Mouse (Mus musculus) brain, embryonic 18.5 days (tissue): ENCODE results near the gene Igfn1.

ENCODE experiments used
- DNase-seq: peaks from one replicate; pipeline ENCODE4 v3.0.0-alpha.2; 2012; ENCODE audit warnings: low read depth, low spot score

The Igfn1 gene

GRCm38 (mm10) chr1:136008159-136008533 lies 2.0 kb upstream of the Igfn1 start:
- no peak for DNase-seq

GRCm38 (mm10) chr1:136007211-136008158 lies 1.3 kb upstream of the Igfn1 start, which contains the start of gene Tmem9:
TSS of gene Tmem9 (plus strand) at chr1:136008150.
- no peak for DNase-seq

- DNase-seq = no peak
These were observed 4.7 kb downstream of the Igfn1 start for GRCm38 (mm10) chr1:136001438-136001837.

GRCm38 (mm10) chr1:135999720-136000287 lies 6.3 kb downstream of the Igfn1 start:
- no peak for DNase-seq

DNA sequence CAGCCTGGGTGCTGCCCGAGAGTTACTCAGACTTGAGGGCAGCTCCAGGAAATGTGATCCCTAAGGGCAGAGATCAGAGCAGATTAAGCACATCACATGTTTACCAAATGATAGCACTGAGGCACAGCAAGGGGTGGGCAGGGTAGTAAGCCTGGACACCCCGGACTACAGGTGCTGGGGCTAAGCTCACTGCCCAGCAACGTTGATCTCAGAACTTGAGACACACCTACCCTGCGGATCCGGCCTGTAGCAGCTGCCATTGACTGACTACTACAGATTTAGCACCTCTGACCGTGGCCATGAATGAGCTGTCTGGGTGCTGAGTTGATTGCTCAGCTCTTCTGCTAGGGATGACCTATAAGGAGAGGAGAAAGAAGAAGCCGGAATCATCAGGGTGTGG lies 8.6 kb downstream of the Igfn1 start:
- DNase-seq = no peak

- DNase-seq = no peak
These were observed 12.7 kb downstream of the Igfn1 start for GRCm38 (mm10) chr1:135993470-135993869.

DNA sequence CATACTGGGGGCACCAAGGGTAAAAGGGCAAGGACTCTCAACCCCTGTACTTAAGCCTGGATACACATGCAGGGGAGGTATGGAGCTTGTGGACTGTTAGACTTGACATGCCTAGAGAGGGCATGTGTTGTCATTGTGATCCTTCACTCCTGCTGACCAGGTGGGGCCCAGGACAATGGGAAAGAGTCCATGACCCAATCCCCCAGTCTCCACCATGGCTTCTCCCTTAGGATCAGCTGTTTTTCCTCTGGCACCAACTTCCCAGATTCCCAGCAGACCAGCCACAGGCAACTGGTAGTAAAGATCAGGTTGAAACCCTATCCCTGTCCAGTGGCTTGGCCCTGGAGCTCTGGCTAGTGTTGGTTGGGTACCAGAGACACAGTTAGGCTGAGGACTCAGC lies 16.3 kb downstream of the Igfn1 start:
- no peak for DNase-seq

- DNase-seq = no peak
These were observed 22.0 kb downstream of the Igfn1 start for GRCm38 (mm10) chr1:135984105-135984504.

DNA sequence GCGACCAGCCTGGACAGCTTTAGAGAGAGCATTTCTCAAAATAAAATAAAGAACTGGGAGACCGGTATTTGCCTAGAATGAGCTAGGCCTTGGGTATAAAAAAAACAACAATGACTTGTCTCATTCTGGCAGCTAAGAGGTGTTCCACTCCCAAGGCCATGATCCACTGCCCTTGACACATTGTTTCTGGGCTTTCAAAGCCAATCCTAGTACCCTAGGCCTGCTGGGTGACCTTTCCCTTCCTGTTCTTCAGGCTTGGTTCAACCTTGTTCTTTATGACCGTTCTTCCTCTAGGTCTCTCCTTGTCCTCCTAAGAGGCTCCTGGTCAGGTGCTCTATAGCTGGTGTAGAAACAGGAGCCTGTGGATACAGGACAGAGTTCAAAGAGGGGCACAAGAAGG lies 33.6 kb downstream of the Igfn1 start:
- no peak for DNase-seq

- no peak for DNase-seq
These were observed 35.7 kb downstream of the Igfn1 start for GRCm38 (mm10) chr1:135970486-135970885.

DNA sequence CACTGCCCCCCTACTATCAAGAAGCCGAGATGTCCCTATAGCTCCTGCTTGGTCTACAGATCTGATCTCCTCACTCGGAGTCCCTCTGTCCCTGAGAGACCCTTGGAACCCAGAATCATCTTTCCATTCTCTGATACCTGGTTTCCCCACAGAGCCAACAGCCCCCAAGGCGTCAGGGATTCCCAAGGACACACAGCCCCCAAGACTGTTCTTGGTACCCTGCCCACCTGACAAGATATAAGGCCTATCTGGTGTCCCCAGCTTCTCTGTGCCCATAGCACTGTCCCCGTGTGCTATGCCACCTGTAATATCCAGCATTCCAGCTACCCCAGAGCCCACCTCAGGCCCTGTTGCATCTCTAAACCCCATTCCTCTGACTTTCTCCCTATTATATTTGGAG lies 38.4 kb downstream of the Igfn1 start:
- no peak for DNase-seq

GRCm38 (mm10) chr1:135964561-135964960 lies 41.6 kb downstream of the Igfn1 start:
- DNase-seq = no peak

DNA sequence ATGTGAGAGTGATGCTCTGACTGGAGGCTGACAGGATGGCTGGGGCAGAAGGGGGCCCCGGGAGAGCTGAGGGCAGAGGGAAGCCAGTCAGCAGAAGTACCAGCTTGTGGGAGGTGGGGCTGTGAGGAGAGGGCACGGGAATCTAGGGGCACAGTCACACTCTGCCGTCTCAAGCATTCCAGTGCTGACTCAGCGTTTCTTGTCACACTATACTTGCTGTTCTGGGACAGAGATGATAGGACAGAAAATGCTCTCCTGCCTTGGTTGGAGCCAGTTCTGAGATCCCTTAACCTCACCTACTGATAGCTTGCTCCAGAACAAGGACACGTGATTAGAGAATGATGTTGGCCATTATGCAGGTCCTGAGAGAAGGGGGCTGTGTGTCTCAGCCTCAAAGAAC lies 43.0 kb downstream of the Igfn1 start:
- no peak for DNase-seq

- no peak for DNase-seq
These were observed 47.7 kb downstream of the Igfn1 start for GRCm38 (mm10) chr1:135958483-135958882.

GRCm38 (mm10) chr1:135948871-135949270 lies 57.3 kb downstream of the Igfn1 start:
- DNase-seq = no peak

DNA sequence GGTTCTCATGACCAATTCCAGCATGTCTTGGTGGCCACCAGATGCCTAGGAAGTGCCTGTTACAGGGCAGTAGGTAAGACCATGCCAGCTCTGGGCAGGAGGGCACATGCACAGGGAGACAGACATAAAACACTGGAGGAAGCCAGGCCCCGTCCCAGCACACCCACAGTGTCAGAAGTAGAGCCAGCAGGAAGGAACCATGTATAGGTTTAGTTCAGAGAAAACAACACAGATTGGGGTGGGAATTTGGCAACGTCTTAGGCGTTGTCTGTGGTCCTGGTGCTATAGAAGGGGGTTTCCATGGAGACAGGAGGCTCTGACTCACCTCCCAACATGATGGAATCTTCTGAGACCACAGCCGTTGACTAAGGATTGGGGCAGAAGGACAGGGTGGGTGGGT lies 59.9 kb downstream of the Igfn1 start:
- no peak for DNase-seq

DNA sequence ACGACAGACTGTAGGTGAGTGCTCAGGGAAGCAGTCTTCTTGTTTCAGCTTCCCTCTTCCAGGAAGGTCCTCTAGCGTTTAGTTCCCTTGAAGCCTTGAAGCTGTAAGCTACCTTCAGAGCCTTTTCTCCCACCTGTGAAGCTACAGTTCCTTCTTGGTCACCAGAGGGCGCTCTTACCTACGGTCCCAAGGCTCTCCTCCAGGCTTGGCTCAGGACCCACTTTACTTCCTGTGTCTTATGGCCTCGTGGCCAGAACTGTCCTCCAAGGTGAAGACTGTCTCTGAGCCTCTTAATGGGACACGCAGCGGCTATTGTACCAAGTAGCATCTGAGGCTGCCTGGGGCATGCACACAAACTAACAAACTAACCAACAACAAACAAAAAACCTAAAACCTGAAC lies 60.4 kb downstream of the Igfn1 start:
- DNase-seq = no peak

DNA sequence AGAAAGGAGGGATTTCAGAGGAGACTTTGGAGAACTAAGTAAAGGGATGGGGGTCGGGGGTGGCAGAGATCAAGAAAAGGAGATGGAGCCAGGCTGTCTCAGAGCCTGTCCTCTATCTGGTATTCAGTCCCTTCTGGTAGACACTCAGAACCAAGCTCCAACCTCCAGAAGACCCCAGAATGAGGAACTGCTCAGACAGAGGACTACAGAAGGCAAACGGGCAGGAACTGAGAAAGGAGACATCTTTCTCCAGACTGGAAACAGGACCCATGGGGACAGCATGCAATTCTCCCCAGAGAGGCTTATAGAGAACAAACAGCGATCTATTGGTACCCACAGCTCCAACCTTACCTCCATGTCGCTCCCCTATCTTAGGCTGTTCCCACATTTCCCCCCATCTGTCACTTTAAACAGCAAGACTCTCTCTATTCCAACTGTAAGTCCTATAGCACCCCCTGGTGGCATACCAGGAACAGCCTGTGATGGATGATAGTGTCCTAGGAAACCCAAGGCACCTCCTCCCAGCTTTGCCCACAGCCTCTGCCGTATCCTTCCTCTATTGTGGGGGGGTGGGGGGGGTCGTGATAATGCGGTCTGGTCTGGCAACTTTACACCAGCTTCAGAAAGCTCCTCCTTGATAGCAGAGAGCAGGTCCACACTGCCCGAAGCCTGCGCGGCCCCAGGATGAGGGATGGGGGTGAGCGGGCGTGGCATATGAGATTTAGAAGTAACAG lies 61.4 kb downstream of the Igfn1 start:
- DNase-seq = peak; percentile 69

DNA sequence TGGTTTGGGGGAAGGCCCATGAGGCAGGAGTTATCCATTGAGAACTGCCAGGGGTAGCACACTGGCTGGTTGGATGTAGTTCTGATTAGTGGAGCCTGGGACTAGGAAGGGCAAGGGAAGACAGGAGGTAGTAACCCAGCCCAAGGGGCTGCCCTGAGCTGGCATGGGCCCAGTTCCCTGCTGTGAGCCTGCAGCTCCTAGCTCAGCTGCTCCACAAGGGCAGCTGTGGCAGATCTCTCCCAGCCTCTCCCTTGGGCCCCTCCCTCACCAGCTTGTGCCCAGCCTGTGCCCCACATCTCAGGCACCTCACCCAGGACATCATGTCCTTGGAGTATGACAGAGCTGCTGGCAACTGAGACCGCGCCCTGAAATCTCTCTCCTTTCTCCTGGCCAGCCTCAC lies 62.4 kb downstream of the Igfn1 start:
- no peak for DNase-seq

DNA sequence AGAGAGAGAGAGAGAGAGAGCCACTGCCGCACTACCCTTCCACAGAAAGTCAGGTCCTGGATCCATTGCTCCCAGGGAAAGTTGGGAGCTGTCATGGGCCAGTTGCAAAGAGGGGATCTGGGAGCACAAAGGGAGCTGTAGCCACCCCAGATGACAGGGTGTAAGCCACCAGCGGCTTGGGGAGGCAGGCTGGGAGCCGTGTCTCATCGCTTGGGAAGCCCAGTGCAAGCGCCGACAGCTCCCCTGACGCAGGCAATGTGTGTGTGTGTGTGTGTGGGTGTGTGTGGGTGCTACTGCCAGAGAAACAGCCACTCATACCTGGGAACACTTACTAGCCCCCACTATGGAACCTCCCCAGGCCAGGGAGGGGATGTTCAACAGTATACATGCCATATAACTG lies 64.0 kb downstream of the Igfn1 start:
- DNase-seq = no peak

DNA sequence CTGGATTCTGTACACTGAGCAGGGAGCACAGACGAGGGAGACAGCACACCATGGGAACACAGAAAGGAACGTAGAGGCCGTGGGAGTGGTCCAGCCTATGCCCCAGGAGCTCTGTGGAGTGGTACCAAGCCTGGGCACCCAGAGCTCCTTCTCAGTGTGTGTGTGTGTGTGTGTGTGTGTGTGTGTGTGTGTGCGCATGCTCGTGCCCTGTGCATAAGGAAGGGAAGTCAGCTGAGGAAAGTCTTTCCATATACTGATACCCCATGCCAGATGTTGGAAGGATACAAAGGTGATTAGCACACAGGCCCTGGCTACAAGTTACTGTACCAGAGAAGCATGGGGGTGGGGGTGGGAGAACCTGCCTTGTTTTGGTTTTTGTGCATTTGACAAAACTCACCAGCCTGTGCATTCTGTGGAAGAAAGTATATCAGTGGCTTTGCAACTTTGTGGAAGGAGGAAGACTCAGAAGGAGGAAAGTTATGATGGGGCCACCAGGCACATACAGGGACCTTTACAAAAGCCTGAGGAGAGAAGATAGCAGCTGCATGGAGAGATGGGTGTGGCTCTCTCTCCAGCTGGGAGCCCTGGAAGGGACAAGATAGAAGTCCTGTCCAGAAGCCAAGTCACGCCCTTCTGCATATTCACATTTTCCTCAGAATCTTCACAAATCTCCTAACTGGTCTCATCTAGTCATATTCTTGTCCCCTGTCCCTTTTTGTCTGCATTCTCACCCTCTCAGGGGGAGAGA lies 64.7 kb downstream of the Igfn1 start:
- DNase-seq = no peak

GRCm38 (mm10) chr1:135936091-135936490 lies 70.1 kb downstream of the Igfn1 start:
- no peak for DNase-seq
